Mouse (Mus musculus) myocyte (in vitro differentiated cells): ENCODE data around the gene Eif4e3. TPM values are rescaled to one million over a fixed set of nuclear protein-coding genes. Genes with fewer than 3 reads are reported as not detected.
A peak's percentile ranks its signal among the peaks of the same experiment; 100 is the strongest.

Experiments
- H3K27me3 ChIP-seq: one replicate; pipeline ENCODE4 v1.6.1; 2011; ENCODE audit not compliant: control insufficient read depth, insufficient read depth, insufficient read length
- H3K36me3 ChIP-seq: one replicate; pipeline ENCODE4 v1.6.1; 2011; ENCODE audit not compliant: control insufficient read depth, insufficient read depth
- H3K4me2 ChIP-seq: one replicate; pipeline ENCODE4 v1.6.1; 2011; ENCODE audit warnings: low read depth, control low read depth
- H3K4me3 ChIP-seq: one replicate; pipeline ENCODE4 v1.5.1; 2011; ENCODE audit warnings: mild to moderate bottlenecking, control low read depth, moderate library complexity
- H3K79me2 ChIP-seq: one replicate; pipeline ENCODE4 v1.6.1; 2011; ENCODE audit not compliant: control insufficient read depth, insufficient read depth
- H3ac ChIP-seq: one replicate; pipeline ENCODE4 v1.6.1; 2011; ENCODE audit not compliant: control insufficient read depth, insufficient read length
- CEBPB ChIP-seq: IDR thresholded peaks from 2 replicates; pipeline ENCODE4 v1.6.1; 2011; ENCODE audit warnings: mild to moderate bottlenecking, moderate library complexity; ENCODE audit not compliant: poor library complexity, insufficient read depth, severe bottlenecking
- E2F4 ChIP-seq: IDR thresholded peaks from one replicate; pipeline ENCODE4 v1.6.1; 2011; ENCODE audit warnings: mild to moderate bottlenecking, control low read depth, moderate library complexity; ENCODE audit not compliant: insufficient read depth
- MAX ChIP-seq: IDR thresholded peaks from one replicate; pipeline ENCODE4 v1.6.1; 2011; ENCODE audit warnings: low read depth, mild to moderate bottlenecking, control low read depth
- MYOD1 ChIP-seq, 3 experiments: IDR thresholded peaks; one replicate each; pipeline ENCODE4 v1.6.1; 2011; ENCODE audit warnings: control low read depth in 2 of 3, low read depth in 2 of 3, mild to moderate bottlenecking in 2 of 3, moderate library complexity in 1 of 3; ENCODE audit not compliant: insufficient read length in 2 of 3, control insufficient read depth in 1 of 3
- MYOG ChIP-seq, 3 experiments: IDR thresholded peaks; one replicate each; pipeline ENCODE4 v1.6.1; 2011; ENCODE audit warnings: control low read depth in 2 of 3, low read depth in 2 of 3, mild to moderate bottlenecking in 2 of 3; ENCODE audit not compliant: insufficient read length in 2 of 3, control insufficient read depth in 1 of 3, insufficient read depth in 1 of 3
- POLR2A ChIP-seq: IDR thresholded peaks from one replicate; pipeline ENCODE4 v1.6.1; 2011; ENCODE audit warnings: low read depth, mild to moderate bottlenecking, control low read depth, moderate library complexity; ENCODE audit not compliant: insufficient read length
- POLR2AphosphoS2 ChIP-seq: IDR thresholded peaks from one replicate; pipeline ENCODE4 v1.6.1; 2011; ENCODE audit warnings: low read depth, control low read depth; ENCODE audit not compliant: insufficient read length
- REST ChIP-seq: IDR thresholded peaks from one replicate; pipeline ENCODE4 v1.6.1; 2011; ENCODE audit warnings: mild to moderate bottlenecking, control low read depth, moderate library complexity; ENCODE audit not compliant: insufficient read depth, insufficient read length
- SRF ChIP-seq: IDR thresholded peaks from one replicate; pipeline ENCODE4 v1.6.1; 2011; ENCODE audit warnings: low read depth; ENCODE audit not compliant: control insufficient read depth, insufficient read length
- TCF12 ChIP-seq: IDR thresholded peaks from one replicate; pipeline ENCODE4 v1.6.1; 2011; ENCODE audit warnings: mild to moderate bottlenecking, control low read depth; ENCODE audit not compliant: poor library complexity, insufficient read depth, severe bottlenecking
- TCF3 ChIP-seq: IDR thresholded peaks from one replicate; pipeline ENCODE4 v1.6.1; 2011; ENCODE audit warnings: low read depth, control low read depth; ENCODE audit not compliant: insufficient read length
- USF1 ChIP-seq: IDR thresholded peaks from one replicate; pipeline ENCODE4 v1.6.1; 2011; ENCODE audit warnings: low read depth, mild to moderate bottlenecking, control low read depth, moderate library complexity
- polyA plus RNA-seq: library from polyadenylated mRNA; unstranded; fragments of >200 nt; fragmentation: generic; extraction: Trizol; gene quantifications from one replicate; pipeline ENCODE4 v1.2.1, GENCODE M21; 2012; ENCODE audit warnings: missing spikeins

Gene Eif4e3
- polyA plus RNA-seq, 1 experiment = 6.1 TPM

DNA sequence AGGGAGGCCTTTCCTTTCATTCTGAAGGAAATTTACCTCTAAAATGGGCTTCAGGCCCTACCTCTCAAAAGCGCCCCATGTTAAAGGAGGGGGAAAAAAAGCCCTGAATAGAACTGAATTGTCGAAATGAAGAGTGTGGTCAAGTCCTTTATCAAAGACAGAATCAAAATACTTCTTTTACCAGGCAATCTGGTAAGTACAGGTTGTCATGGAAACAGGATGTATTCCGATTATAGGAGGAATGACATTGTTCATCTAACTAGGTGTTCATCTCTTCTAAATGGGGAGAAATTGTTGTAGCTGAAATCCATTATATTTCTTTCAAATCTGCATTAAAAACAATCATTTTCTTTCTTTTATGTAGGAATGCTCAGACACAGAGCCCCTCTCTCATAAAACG, 7.9 kb upstream of the Eif4e3 start:
- Histone ChIP-seq H3K79me2 (no peaks in the 10 kb centered on the region), H3ac (no peak overlapping the region), H3K4me3 (no peak overlapping the region), H3K4me2 (no peak overlapping the region), H3K36me3 (no peaks in the 10 kb centered on the region), H3K27me3 (peaks cover 22% of the 10 kb centered on the region)
- no peak for TF ChIP-seq E2F4
- no peak for TF ChIP-seq TCF3
- TF ChIP-seq MYOG (IDR thresholded peaks at IDR 0.05; ENCODE audit: control insufficient read depth in 1 of 3, insufficient read depth in 1 of 3, insufficient read length in 2 of 3, low read depth in 2 of 3) = no peak
- no peak for TF ChIP-seq REST
- no peak for TF ChIP-seq POLR2A
- no peak for TF ChIP-seq CEBPB
- TF ChIP-seq MAX = no peak
- TF ChIP-seq MYOD1 (IDR thresholded peaks at IDR 0.05; ENCODE audit: control insufficient read depth in 1 of 3, insufficient read length in 2 of 3, low read depth in 2 of 3) = no peak

DNA sequence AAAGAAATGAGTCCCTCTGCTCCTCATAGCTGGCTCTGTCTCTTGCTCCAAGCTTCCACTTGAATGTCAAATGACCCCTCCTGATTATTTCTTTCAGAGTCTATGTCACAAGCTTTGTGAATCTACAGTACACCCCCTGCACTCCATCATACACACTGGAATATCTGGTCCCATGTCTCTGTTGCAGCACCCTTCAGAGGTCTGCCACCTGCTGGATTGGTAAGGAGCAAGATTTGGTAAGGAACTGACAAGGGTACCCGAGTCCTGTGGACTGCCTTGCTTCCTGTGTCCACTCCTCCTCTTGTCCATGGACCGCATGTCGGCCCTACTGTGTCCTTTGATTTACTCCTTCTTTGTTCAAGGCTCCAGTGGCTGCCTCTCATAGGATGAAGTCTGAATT, 5.2 kb upstream of the Eif4e3 start:
- Histone ChIP-seq H3K4me2 (no peak overlapping the region), H3K4me3 (no peak overlapping the region), H3K36me3 (no peaks in the 10 kb centered on the region), H3ac (no peak overlapping the region), H3K27me3 (peaks cover 2% of the 10 kb centered on the region), H3K79me2 (no peaks in the 10 kb centered on the region)
- no peak for TF ChIP-seq SRF
- no peak for TF ChIP-seq TCF3
- no peak for TF ChIP-seq TCF12
- no peak for TF ChIP-seq USF1
- no peak for TF ChIP-seq MAX
- TF ChIP-seq MYOD1 (IDR thresholded peaks at IDR 0.05; ENCODE audit: control insufficient read depth in 1 of 3, insufficient read length in 2 of 3, low read depth in 2 of 3) = no peak
- TF ChIP-seq E2F4 = no peak
- no peak for TF ChIP-seq CEBPB
- TF ChIP-seq REST = no peak
- TF ChIP-seq POLR2A = no peak
- TF ChIP-seq POLR2AphosphoS2 = no peak
- no peak for TF ChIP-seq MYOG (IDR thresholded peaks at IDR 0.05; ENCODE audit: control insufficient read depth in 1 of 3, insufficient read depth in 1 of 3, insufficient read length in 2 of 3, low read depth in 2 of 3)

DNA sequence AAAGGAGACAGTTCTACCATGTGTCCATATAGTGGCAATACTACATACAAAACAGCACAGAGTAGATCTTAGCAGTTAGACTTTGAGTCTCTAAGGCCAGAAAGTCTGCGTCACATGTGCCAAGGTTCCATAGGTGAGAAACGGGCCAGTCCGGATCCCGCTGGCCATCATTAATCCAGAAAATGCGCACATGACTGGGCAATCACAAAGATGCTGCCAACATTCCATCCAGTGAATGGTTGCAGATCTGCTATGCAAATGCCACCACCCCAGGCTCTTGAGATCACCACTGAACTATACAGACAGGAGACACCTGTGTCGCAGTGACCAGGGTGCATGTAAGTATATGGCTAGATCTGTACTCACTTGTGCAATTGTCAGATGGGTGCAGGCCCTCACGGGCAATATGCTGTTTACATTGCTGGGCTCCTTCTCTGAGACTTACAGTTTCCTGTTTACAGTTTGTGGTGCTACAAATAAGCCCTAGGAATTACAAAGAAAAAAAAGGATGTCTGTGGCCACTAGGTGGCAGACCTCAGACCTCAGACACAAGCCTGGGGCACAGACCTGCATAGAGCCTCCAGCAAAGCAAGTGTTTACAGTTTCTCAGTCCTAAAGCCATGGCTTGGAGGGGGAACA, 4.0 kb upstream of the Eif4e3 start:
- Histone ChIP-seq H3K79me2 (no peaks in the 10 kb centered on the region), H3ac (no peak overlapping the region), H3K27me3 (no peaks in the 10 kb centered on the region), H3K4me3 (no peak overlapping the region), H3K4me2 (no peak overlapping the region), H3K36me3 (no peaks in the 10 kb centered on the region)
- TF ChIP-seq REST = no peak

DNA sequence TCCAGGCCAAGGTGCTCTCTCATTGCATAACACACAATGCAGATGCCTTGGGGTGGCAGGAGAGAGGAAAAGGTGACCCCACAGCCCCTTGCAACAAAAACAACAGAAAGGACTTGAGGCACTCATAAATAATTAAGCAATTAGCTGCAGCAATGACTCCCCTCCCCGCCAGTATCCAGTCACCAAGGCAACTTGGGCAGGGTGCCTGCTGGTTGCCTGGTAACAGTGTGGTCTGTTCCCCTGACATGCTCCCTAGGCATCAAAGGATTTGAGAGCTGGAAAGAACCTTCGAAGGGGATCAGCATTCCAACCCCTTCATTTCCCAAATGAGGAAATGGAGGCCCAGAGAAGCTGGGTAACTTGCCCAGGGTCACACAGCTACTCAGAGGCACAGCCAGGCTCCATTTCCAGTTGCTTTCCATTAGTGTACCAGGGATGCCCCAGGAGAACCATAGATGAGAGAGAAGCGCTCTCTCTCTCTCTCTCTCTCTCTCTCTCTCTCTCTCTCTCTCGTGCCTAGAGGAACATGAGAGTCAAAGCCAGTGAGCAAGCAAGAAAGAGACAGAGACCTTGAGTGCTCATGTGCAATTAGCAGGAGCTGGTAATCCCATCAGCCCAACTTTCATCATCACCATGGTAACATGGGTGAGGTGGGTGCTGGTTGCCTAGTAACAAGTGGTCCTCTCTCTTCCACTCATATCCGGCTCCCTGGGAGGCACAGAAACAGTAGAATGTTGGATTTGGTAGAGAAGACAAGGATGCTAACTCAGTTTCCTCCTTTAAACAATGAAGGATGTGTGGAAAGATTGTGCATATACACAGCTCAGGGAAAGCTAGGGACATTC, 3.1 kb upstream of the Eif4e3 start:
- Histone ChIP-seq H3K27me3 (no peaks in the 10 kb centered on the region), H3ac (no peak overlapping the region), H3K36me3 (no peaks in the 10 kb centered on the region), H3K79me2 (no peaks in the 10 kb centered on the region), H3K4me3 (no peak overlapping the region), H3K4me2 (no peak overlapping the region)
- TF ChIP-seq TCF12 = no peak
- no peak for TF ChIP-seq MYOD1 (IDR thresholded peaks at IDR 0.05; ENCODE audit: control insufficient read depth in 1 of 3, insufficient read length in 2 of 3, low read depth in 2 of 3)
- TF ChIP-seq USF1 = no peak
- no peak for TF ChIP-seq REST
- TF ChIP-seq E2F4 = no peak
- TF ChIP-seq MAX = no peak
- TF ChIP-seq SRF = no peak
- TF ChIP-seq POLR2A = no peak

DNA sequence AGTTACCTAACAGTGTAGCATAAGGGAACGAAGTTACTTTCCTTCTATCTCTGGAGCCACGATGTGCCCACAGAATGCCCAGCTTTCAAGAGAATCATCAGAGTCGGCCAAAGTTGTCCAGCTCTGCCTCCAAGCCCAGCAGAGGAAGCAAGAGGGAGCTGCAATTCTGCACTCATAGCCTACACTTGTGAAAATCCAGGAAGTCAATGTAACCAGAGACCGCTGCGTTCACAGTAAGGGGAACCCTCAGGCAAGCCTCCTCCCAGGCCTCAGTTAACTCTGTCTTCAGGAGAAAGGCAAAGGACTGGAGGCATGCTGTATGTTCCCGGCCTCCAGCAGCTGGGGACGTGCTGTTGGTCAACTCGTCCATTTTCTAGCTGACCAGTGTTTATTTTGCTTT, 719 bp upstream of the Eif4e3 start:
- Histone ChIP-seq H3K4me3 (peak overlapping the region; percentile 44), H3K79me2 (no peaks in the 10 kb centered on the region), H3K4me2 (peak overlapping the region; percentile 94), H3K36me3 (no peaks in the 10 kb centered on the region), H3ac (no peak overlapping the region), H3K27me3 (no peaks in the 10 kb centered on the region)
- TF ChIP-seq MYOD1 (IDR thresholded peaks at IDR 0.05; ENCODE audit: control insufficient read depth in 1 of 3, insufficient read length in 2 of 3, low read depth in 2 of 3) (no peak), TCF3 (no peak), USF1 (no peak), CEBPB (no peak), REST (no peak), MYOG (IDR thresholded peaks at IDR 0.05; ENCODE audit: control insufficient read depth in 1 of 3, insufficient read depth in 1 of 3, insufficient read length in 2 of 3, low read depth in 2 of 3) (no peak), POLR2A (no peak), SRF (no peak), MAX (no peak), POLR2AphosphoS2 (no peak), TCF12 (no peak), E2F4 (no peak)
